Mouse (Mus musculus) hindbrain, embryonic 15.5 days (tissue): Measurements from ENCODE around the gene Aimp2. TPM values are rescaled to one million over a fixed set of nuclear protein-coding genes. Genes with fewer than 3 reads are reported as not detected.

ENCODE experiments used
- ATAC-seq: fragments of 200-750 bp; cut with Nextera tagmentation; 2 replicates; pipeline ENCODE4 v1.8.0; 2017; ENCODE audit warnings: low read depth, moderate number of reproducible peaks, moderate TSS enrichment; ENCODE audit not compliant: low FRiP score
- H3K27ac ChIP-seq: fragments of 300-500 bp; sonication (generic); replicated peaks from 2 replicates; pipeline ENCODE4 v1.5.1; 2015; ENCODE audit warnings: mild to moderate bottlenecking, inconsistent platforms
- H3K27me3 ChIP-seq: fragments of 300-500 bp; sonication (generic); 2 replicates; pipeline ENCODE4 v1.6.1; 2015; ENCODE audit warnings: control low read depth, inconsistent platforms
- H3K36me3 ChIP-seq: fragments of 300-500 bp; sonication (generic); 2 replicates; pipeline ENCODE4 v1.6.1; 2015; ENCODE audit warnings: control low read depth, inconsistent platforms
- H3K4me1 ChIP-seq: fragments of 300-500 bp; sonication (generic); replicated peaks from 2 replicates; pipeline ENCODE4 v1.6.1; 2015; ENCODE audit warnings: control low read depth, inconsistent platforms
- H3K4me2 ChIP-seq: fragments of 300-500 bp; sonication (generic); 2 replicates; pipeline ENCODE4 v1.6.1; 2015; ENCODE audit warnings: moderate library complexity, mild to moderate bottlenecking, inconsistent platforms
- H3K4me3 ChIP-seq: fragments of 300-500 bp; sonication (generic); 2 replicates; pipeline ENCODE4 v1.5.1; 2015; ENCODE audit warnings: mild to moderate bottlenecking, inconsistent platforms
- H3K9ac ChIP-seq: fragments of 300-500 bp; sonication (generic); 2 replicates; pipeline ENCODE4 v1.6.1; 2015; ENCODE audit warnings: inconsistent platforms
- H3K9me3 ChIP-seq: fragments of 300-500 bp; sonication (generic); 2 replicates; pipeline ENCODE4 v1.6.1; 2016; ENCODE audit warnings: control low read depth, inconsistent platforms
- WGBS: fragments of 180-500 bp; shearing (Covaris S2); methylation state at CpG from one replicate; pipeline ENCODE4 v1.1.7; 2015; 5-methylcytosine and 5-hydroxymethylcytosine counted together
- polyA plus RNA-seq: library from polyadenylated mRNA; unstranded; fragments of >200 nt; fragmentation: Nextera tagmentation; extraction: Ambion mirVana; gene quantifications from 2 replicates; pipeline ENCODE4 v1.2.1, GENCODE M21; 2015

Aimp2 gene
- 88.8 and 89.5 TPM in 2 replicates for polyA plus RNA-seq

DNA sequence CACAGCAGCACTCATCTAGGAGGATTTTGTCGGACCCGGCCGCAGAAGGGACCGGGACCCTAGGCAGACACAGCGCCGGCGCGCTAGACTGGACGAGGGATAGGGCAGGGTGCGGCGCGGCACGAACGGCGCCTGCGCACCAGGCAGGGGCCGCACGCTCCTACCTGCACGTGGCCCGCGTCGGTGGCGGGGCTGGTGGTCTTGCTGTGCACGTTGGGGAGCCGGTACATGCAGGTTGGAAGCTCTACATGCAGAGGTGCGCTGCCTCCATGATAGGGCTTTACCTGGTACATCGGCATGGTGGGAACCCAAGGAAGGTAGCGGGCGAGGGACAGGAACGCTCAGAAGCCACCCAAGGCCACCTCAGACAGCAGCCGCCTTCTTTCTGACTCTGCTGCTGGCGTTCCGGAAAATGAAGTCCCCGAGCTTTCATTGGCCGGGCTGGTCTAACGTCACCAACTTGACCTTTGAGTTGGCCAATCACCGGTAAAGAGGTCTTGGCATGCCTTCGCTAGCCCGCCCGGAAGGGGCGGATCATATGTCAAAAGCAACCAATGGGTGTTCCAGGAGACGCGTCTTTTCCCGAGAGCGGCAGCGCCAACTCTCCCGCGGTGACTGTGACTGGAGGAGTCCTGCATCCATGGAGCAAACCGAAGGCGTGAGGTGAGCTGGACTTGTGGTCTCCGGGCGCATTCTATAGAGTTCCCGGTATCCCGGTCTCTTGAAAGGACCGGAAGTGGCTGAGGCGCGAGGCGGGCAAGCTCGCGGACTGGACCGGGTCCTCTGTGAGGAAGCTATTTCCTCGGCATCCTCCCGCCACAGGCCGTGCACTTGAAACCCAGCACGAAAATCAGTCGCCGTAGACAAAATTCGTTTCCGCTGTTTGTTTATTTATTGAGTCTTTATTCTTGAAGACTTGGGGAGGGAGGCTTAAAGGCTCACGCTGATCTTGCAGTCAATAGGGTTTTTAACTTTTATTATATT lies at the start of gene Aimp2, which contains the start of gene Pms2:
TSS of gene Aimp2 (minus strand) at position 431 of the 984 bp plus-strand sequence.
TSS of gene Pms2 (plus strand) at position 548 of the 984 bp plus-strand sequence.
- peak within 1 kb of the TSS; percentile 59 for H3K4me3 ChIP-seq
- H3K36me3 ChIP-seq = peaks cover 13% of the 10 kb centered on the region
- peaks cover 26% of the 10 kb centered on the region for H3K4me1 ChIP-seq
- H3K27me3 ChIP-seq = no peaks in the 10 kb centered on the region
- under 1% methylated on average over 70 of the region's 70 CpGs for WGBS
- peak within 1 kb of the TSS; percentile 64 for H3K9ac ChIP-seq
- H3K27ac ChIP-seq = peak within 1 kb of the TSS; percentile 89
- peak within 1 kb of the TSS; percentile 82 for H3K4me2 ChIP-seq
- H3K9me3 ChIP-seq = no peaks in the 10 kb centered on the region
- ATAC-seq = peak; percentile 99

GRCm38 (mm10) chr5:143957101-143957500 lies 47.5 kb upstream of the Aimp2 start:
- no peak overlapping the region for H3K4me3 ChIP-seq
- H3K27ac ChIP-seq = no peak overlapping the region
- WGBS = 92% methylated on average over 6 of the region's 6 CpGs
- no peak overlapping the region for H3K9ac ChIP-seq
- H3K4me1 ChIP-seq = no peaks in the 10 kb centered on the region
- no peaks in the 10 kb centered on the region for H3K27me3 ChIP-seq
- H3K9me3 ChIP-seq = no peaks in the 10 kb centered on the region
- ATAC-seq = no peak
- peaks cover 15% of the 10 kb centered on the region for H3K36me3 ChIP-seq
- no peak overlapping the region for H3K4me2 ChIP-seq

GRCm38 (mm10) chr5:143950016-143950415 lies 40.4 kb upstream of the Aimp2 start:
- Histone ChIP-seq H3K4me1 (no peaks in the 10 kb centered on the region), H3K9me3 (no peaks in the 10 kb centered on the region), H3K27me3 (no peaks in the 10 kb centered on the region), H3K27ac (no peak overlapping the region), H3K36me3 (peaks cover 2% of the 10 kb centered on the region; the same call in 1 of the 2 replicates), H3K4me2 (no peak overlapping the region), H3K4me3 (no peak overlapping the region), H3K9ac (no peak overlapping the region)
- WGBS = 46% methylated on average over 5 of the region's 5 CpGs
- ATAC-seq = no peak

DNA sequence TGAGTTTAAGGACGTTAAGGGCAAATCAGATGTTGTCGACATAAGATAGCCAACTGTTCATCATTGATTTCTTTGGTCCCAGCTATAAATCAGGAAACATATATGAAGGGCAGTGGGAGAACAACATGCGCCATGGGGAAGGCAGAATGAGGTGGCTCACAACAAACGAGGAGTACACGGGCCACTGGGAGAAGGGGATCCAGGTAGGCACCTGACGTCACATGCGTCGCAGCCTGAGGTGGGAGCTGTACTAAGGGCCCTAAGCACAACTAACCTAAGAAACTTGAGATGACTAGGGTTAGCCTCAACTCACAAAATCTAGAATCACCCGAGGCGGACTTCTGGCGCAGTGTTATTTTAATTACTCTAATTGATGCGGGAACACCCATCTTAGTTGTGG lies 38.7 kb upstream of the Aimp2 start:
- no peak for ATAC-seq
- H3K27ac ChIP-seq = no peak overlapping the region
- 88% methylated on average over 12 of the region's 12 CpGs for WGBS

GRCm38 (mm10) chr5:143943231-143944125 lies 33.8 kb upstream of the Aimp2 start:
- H3K4me3 ChIP-seq = no peak overlapping the region
- no peak for ATAC-seq
- H3K9me3 ChIP-seq = no peaks in the 10 kb centered on the region
- H3K27ac ChIP-seq = no peak overlapping the region
- 93% methylated on average over 14 of the region's 14 CpGs for WGBS
- H3K9ac ChIP-seq = no peak overlapping the region
- H3K27me3 ChIP-seq = no peaks in the 10 kb centered on the region
- H3K4me2 ChIP-seq = no peak overlapping the region
- H3K4me1 ChIP-seq = no peaks in the 10 kb centered on the region
- H3K36me3 ChIP-seq = peaks cover 6% of the 10 kb centered on the region; the same call in 1 of the 2 replicates

More for the DNA sequence above, 38.7 kb upstream of the Aimp2 start:
- Histone ChIP-seq H3K9ac (no peak overlapping the region), H3K36me3 (peaks cover 6% of the 10 kb centered on the region; the same call in 1 of the 2 replicates), H3K27me3 (no peaks in the 10 kb centered on the region), H3K4me3 (no peak overlapping the region), H3K4me1 (no peaks in the 10 kb centered on the region), H3K9me3 (no peaks in the 10 kb centered on the region), H3K4me2 (no peak overlapping the region)

GRCm38 (mm10) chr5:143941588-143941987 lies 31.9 kb upstream of the Aimp2 start:
- H3K4me2 ChIP-seq = no peak overlapping the region
- no peaks in the 10 kb centered on the region for H3K9me3 ChIP-seq
- no peak overlapping the region for H3K9ac ChIP-seq
- H3K27me3 ChIP-seq = no peaks in the 10 kb centered on the region
- no peak overlapping the region for H3K27ac ChIP-seq
- 15% methylated on average over 10 of the region's 10 CpGs for WGBS
- peaks cover 6% of the 10 kb centered on the region; the same call in 1 of the 2 replicates for H3K36me3 ChIP-seq
- no peak for ATAC-seq
- no peaks in the 10 kb centered on the region for H3K4me1 ChIP-seq
- H3K4me3 ChIP-seq = no peak overlapping the region

- no peaks in the 10 kb centered on the region for H3K9me3 ChIP-seq
- no peaks in the 10 kb centered on the region for H3K27me3 ChIP-seq
- ATAC-seq = no peak
- H3K4me2 ChIP-seq = no peak overlapping the region
- 84% methylated on average over 9 of the region's 9 CpGs for WGBS
- H3K9ac ChIP-seq = no peak overlapping the region
- no peaks in the 10 kb centered on the region for H3K4me1 ChIP-seq
- no peak overlapping the region for H3K4me3 ChIP-seq
- H3K36me3 ChIP-seq = peaks cover 8% of the 10 kb centered on the region; the same call in 1 of the 2 replicates
- H3K27ac ChIP-seq = no peak overlapping the region
Observed at GRCm38 (mm10) chr5:143936156-143936555, 26.5 kb upstream of the Aimp2 start.

DNA sequence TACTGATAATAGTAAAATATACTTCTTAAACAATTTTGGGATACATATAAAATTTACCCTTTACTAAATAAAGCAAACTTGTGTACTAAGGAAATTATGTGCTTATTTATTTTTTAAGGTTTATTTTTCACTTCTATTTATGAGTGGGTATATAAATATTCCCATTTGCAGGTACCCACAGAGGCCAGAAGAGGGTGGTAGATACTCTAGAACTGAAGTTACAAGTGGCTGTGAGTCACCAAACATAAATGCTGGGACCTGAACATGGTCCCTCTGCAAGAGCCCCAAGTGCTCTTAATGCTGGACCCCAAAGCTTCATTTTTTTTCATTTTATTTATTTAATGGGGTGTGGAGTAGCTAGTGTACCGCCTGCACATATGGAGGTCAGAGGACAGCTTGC lies 24.2 kb upstream of the Aimp2 start:
- no peaks in the 10 kb centered on the region for H3K9me3 ChIP-seq
- H3K27ac ChIP-seq = no peak overlapping the region
- 97% methylated on average over 1 of the region's 1 CpGs for WGBS
- H3K9ac ChIP-seq = no peak overlapping the region
- no peaks in the 10 kb centered on the region for H3K27me3 ChIP-seq
- no peak overlapping the region for H3K4me2 ChIP-seq
- no peak overlapping the region for H3K4me3 ChIP-seq
- H3K4me1 ChIP-seq = no peaks in the 10 kb centered on the region
- no peak for ATAC-seq
- peaks cover 28% of the 10 kb centered on the region for H3K36me3 ChIP-seq

DNA sequence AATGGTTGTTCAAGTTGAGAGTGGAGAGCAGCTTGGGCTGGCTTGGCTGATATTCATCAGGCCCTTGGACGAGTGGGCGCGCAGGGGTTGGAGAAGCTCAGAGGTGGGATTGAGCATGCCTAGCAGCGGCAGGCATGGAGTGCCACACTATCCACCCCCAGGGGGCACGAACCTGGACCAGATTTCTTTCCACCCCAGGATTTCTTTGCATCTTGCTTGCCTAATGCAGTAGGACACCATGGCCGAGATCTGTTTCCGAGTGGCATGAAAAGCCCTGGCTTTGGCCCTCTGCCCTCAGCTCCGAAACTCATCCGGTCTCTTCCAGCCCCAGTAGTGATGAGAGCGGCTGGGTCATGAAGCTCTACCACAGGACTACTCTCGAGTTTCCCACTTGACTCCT lies 23.8 kb upstream of the Aimp2 start:
- Histone ChIP-seq H3K4me2 (peak overlapping the region; percentile 30; the same call in 1 of the 2 replicates), H3K9ac (no peak overlapping the region), H3K27ac (no peak overlapping the region), H3K36me3 (peaks cover 32% of the 10 kb centered on the region), H3K27me3 (no peaks in the 10 kb centered on the region), H3K4me1 (no peaks in the 10 kb centered on the region), H3K4me3 (peak overlapping the region; percentile 22; the same call in 1 of the 2 replicates), H3K9me3 (no peaks in the 10 kb centered on the region)
- WGBS = 87% methylated on average over 11 of the region's 11 CpGs
- ATAC-seq = no peak

DNA sequence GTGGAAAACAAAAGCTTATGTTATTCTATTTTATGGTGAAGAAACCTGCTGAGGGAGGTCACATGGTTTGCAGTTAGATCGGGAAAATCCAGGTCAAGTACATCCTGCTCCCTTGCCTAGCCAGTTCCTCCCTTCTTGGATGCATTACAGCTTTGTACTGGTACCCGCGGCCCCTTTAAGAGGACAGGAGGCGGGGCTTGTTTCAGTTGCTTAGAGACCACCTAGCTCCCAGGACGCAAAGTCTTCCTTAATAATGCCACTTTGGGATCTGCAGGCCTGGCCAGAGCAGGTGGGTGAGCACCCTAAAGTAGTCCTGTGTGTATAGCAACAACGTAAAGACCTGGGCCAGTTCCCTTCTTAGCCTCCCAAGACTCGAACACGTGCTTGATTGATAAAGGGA lies 23.2 kb upstream of the Aimp2 start, which contains the start of gene Rsph10b:
TSS of gene Rsph10b (plus strand) at position 205 of the 400 bp plus-strand sequence.
- Histone ChIP-seq H3K4me3 (peak within 1 kb of the TSS; percentile 22), H3K27me3 (no peaks in the 10 kb centered on the region), H3K4me2 (peak within 1 kb of the TSS; percentile 30; the same call in 1 of the 2 replicates), H3K9me3 (no peaks in the 10 kb centered on the region), H3K4me1 (no peaks in the 10 kb centered on the region), H3K36me3 (peaks cover 37% of the 10 kb centered on the region), H3K9ac (no peak within 1 kb of the TSS), H3K27ac (no peak within 1 kb of the TSS)
- no peak for ATAC-seq
- WGBS = 12% methylated on average over 8 of the region's 8 CpGs

DNA sequence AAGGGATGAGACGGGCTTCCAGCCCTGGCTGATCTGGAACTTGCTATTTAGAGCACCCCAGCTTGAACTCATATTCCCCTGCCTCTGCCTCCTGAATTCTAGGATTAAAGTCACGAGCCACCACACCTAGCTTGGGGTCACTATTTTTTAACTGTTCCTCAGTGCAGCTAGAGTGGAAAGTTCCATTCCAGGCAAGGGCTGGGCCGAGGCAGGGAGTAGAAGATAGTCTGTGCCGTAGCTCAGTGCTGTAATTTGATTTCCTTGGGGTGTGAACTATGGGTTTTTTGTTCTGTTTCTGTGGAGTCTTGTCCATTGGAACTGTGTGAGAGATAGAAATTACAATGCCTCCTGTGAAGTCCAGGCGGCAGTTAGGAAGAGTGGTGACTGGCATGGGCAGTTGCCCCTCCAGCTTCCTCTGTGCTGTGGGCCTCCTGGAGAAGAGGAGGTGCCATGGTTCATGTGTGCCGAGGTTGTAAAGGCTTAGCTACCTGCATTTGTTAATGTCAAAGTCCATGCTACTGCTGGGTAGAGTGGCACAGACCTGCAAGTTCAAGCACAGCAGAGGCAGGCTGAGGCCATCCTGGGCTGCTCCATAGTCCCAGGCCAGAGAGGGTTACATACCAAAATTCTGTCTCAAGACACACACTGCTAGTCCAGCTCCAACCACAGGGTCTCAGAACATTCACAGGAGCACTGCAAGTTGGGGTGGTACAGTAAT lies 22.4 kb upstream of the Aimp2 start:
- WGBS = 86% methylated on average over 6 of the region's 6 CpGs
- ATAC-seq = no peak
- no peak overlapping the region for H3K4me2 ChIP-seq
- peaks cover 39% of the 10 kb centered on the region for H3K36me3 ChIP-seq
- no peaks in the 10 kb centered on the region for H3K9me3 ChIP-seq
- H3K4me1 ChIP-seq = no peaks in the 10 kb centered on the region
- no peak overlapping the region for H3K27ac ChIP-seq
- no peak overlapping the region for H3K4me3 ChIP-seq
- no peaks in the 10 kb centered on the region for H3K27me3 ChIP-seq
- no peak overlapping the region for H3K9ac ChIP-seq
